Mouse (Mus musculus): ENCODE measurements at regions not wholly inside any gene's neighbourhood (a gene's known extent, or its start where the extent isn't known, plus 50 kb on each side); places are given as distances from the start of the nearest gene placed in this dataset.

GRCm38 (mm10) chr1:92284155-92284554 is 88.7 kb upstream of the Hdac4 start:
- TF ChIP-seq CTCF (conservative IDR thresholded peaks at IDR 0.05; ENCODE audit: insufficient read depth, insufficient read length, low read depth, low read length), result no peak
- no peak for TF ChIP-seq POLR2A (IDR thresholded peaks at IDR 0.05; ENCODE audit: low read depth, low read length)
